Mouse (Mus musculus) liver, adult (tissue): ENCODE measurements around the gene Bcas3.

Experiments
- GATA4 ChIP-seq: IDR thresholded peaks from 2 replicates; pipeline ENCODE4 v1.6.1; 2014; ENCODE audit warnings: mild to moderate bottlenecking, low read length; ENCODE audit not compliant: insufficient replicate concordance

Gene Bcas3

GRCm38 (mm10) chr11:85733577-85733976 lies 380.6 kb downstream of the Bcas3 start:
- TF ChIP-seq GATA4, result no peak

- no peak for TF ChIP-seq GATA4
Measured at GRCm38 (mm10) chr11:85734317-85735211, 381.6 kb downstream of the Bcas3 start.

DNA sequence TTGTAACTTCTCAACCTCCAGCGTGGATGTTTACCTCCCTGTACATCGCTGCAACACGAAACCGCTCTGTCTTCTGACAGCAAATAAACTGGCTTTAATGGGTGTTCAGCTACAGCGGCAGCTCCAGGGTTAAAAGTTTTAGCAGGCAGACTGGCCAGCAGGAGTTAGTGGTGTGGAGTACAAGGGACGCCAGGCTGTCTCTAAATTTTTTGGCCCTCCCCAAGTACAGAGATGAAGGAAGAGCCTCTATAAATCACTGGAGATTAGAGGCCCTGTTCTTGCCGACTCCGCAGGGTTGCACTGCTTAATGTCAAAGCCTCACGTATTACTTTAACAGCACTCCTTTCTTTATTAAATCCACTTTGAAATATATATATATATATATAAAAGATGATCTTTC lies 384.3 kb downstream of the Bcas3 start:
- no peak for TF ChIP-seq GATA4

DNA sequence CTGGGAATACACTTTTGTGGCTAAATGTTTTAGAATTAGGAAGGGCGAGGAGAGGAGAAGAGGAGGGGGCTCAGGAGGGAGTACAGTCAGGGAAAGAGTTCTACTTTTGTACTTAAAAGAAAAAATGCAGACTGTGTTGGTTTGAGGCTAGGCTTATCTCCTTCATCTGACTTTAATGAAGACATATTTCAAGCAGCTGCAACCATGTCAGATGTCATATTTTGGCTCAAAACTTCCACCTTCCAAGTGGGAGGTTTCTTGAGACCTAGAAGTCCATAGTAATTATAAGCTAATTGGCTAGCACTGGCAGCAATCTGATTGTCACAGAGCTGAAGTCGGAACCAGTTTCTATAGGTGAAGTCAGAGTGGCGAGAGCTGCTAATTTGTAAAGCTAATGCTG lies 384.9 kb downstream of the Bcas3 start:
- TF ChIP-seq GATA4, result no peak

GRCm38 (mm10) chr11:85738585-85738984 lies 385.6 kb downstream of the Bcas3 start:
- no peak for TF ChIP-seq GATA4

DNA sequence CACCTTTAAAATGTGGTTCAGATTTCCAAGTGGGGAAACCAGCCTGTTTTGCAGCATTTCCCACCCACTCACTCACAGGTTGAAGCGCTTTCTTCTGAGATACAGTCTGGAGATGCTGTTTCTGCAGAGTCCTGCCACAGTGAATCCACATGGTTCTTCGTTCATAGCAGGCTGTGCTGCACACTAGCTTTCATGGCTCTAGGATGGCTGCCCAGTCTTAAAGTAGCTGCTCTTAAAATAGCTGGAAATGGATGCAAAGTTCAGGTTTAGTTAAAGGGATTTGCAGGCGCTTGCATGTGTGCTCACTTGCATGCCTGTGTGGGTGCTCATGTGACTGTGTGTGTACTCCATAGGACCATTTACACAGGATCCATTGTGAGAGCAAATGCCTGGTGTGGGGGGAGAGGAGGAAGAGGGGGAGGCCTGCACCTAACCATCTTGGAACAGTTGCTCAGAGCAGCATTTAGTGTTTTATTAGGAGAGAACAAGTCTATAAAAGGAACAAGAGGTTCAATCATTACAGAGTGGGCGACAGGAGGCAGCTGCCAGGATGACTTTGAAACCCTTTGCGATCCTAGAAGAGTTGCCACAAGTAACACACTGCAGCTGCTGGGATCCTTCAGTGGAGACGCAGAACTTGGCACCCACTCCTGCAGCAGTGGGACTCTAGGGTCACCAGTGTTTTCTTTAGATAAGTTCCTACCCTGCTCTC lies 386.5 kb downstream of the Bcas3 start:
- TF ChIP-seq GATA4, result no peak

GRCm38 (mm10) chr11:85746373-85746772 lies 393.4 kb downstream of the Bcas3 start:
- TF ChIP-seq GATA4, result no peak

DNA sequence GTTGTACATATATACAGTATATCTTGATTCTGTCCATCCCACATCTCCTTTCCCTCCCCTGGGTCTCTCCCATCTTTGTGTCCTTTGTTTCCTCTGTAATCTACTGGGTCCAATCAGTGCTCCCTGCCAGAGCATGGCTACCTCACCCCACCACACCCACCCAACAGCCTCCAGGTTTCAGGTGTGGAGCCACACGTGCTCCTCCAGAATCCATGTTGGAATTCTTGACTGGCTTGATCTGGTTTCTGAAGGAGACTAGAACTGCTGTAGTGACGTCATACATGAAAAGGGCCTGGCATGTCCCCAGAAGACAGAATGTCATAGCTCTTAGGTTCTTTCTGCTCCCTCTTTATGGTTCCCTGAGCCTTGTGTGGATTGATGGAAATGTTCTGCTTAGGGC lies 395.9 kb downstream of the Bcas3 start:
- no peak for TF ChIP-seq GATA4

DNA sequence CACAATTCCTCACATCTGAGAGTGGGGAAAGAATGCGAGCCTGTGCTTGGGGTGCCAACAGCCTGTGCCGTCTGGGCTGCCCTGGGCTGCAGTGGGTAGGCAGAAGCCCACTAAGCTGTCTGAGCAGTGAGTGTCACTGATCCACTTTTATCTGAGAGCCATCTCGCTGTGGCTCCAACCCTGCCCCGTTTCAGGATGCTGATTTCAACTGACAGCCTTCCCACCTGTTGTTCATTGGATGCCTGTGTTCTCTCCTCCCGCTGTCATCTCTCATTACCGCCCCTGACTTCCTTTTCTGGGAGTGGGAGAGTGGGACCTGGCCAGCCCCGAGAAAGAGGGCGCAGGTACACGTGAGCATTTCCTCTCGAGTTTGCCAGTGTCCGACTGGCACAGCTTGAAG lies 398.2 kb downstream of the Bcas3 start:
- TF ChIP-seq GATA4, result no peak

GRCm38 (mm10) chr11:85754631-85755502 lies 401.9 kb downstream of the Bcas3 start:
- no peak for TF ChIP-seq GATA4

- TF ChIP-seq GATA4, result no peak
Measured at GRCm38 (mm10) chr11:85755503-85756044, 402.6 kb downstream of the Bcas3 start.

DNA sequence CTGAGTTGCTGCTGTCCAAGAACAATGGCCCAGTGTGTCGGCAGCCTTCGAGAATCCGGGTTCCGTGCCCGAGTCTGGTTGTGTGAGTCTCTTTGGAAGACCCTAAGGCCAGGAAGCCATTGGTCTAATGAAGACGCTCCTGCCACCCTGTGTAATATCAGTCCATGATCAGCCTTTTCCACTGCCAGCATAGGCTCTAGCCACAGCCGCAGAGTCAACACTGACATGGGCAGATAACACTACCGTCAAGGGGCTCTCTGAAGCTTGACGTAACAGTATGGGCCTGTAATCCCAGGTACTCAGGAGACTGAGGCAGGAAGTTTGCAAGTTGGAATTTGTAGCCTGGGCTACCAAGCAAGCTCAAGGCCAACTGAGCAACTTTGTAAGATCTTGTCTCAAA lies 405.9 kb downstream of the Bcas3 start:
- no peak for TF ChIP-seq GATA4

DNA sequence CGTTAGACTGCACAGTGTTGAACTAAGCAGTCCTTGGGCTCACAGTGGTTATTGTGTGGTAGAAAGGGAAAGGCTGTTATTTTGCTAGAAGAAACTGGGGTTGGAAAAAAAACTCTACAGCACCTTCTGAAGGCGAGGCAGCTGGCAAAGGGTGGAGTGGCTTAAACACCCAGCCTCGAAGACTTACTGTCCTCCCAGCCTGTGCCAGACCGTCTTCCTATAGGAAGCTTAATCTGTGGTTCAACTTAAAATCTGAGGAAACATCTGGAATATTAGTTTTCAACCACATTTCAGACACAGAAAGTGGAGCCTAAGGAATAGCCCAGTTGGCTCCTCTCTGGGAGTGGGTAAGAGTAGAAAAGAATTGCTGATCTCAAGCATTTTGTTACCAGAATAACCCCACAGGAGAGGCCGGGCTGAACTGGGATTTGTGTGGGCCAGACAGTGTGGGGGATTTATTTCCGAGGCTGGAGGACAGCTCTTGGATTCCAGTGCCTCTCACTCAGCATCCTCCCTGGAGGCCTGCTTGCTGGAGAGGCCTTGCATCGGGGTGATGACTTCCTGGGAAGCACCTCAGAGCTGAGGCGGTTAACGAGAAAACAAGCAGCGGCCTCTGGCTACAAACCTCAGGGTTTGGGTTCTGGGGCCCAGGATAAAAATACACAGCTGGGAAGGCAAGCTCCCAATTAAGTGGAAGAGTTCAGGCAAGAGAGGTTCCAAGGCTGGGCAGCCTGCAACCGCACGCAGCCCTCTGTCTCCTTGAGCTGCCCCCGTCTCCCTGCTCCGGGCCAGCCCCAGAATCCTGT lies 406.9 kb downstream of the Bcas3 start:
- no peak for TF ChIP-seq GATA4

DNA sequence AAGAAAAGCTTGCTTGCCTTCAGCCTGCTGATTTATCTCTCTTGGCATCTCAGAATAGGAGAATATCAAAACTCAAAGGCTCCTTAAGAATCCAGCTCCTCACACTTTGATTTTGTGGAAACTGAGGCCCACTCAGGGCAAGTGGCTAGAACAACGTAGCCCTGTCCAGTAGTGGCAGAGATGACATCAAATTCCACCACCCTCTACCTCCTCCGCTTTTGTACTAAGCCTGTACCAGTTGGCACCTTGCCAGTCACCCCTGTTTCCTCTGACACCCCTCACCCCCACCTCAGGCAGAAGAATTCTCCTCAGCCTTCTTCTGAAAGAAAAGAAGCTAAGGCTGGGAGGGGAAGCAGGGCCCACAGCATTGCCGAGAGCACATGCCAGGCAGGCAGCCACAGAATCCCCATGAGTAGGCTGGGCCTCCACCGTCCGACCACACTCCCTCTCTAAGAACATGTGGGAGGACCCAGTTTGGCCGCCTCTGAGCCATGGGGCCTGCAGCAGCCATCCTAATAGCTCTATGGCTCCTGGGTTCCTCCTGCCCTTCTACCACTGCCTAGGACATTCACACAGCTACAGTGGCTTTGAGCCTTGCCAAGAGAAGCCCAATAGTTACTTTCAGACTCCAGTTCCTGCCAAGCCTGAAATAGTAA lies 407.6 kb downstream of the Bcas3 start:
- TF ChIP-seq GATA4, result no peak
